ENCODE assay signal across 9 mouse cellular contexts in genomic region chrX:6778250-6778637, GRCm38 (mm10). TPM values are rescaled to one million over a fixed set of nuclear protein-coding genes. Genes with fewer than 3 reads are reported as not detected.
DNase-seq lines count a peak whose midpoint lies in the region; ATAC-seq and TF ChIP-seq lines count a peak whose summit lies in the region.
"Had no signal": no experiment of that assay in that cellular context is flagged by ENCODE, and none has a peak within 500 bp of the region (broad histone marks: within the 10 kb centered on the region; RNA-seq: fewer than 3 reads in every experiment).

No protein-coding gene starts in this region.

- no peak; the same call in 1 of the 2 replicates for ATAC-seq in heart, embryonic 13.5 days (ENCODE audit: extremely low read depth, insufficient number of reproducible peaks, low FRiP score, low TSS enrichment)
- ATAC-seq in midbrain, embryonic 11.5 days (ENCODE audit: low FRiP score): peak; percentile 91

- H3K9ac ChIP-seq in heart, embryonic 13.5 days: no peak overlapping the region
- H3K9ac ChIP-seq in midbrain, embryonic 11.5 days (ENCODE audit: low read length): no peak overlapping the region

- DNase-seq in layer of hippocampus, adult 2 months (ENCODE audit: low spot score in 2 of 2): no peak
- no peak for DNase-seq in layer of hippocampus, postnatal 25 days (ENCODE audit: extremely low spot score in 1 of 2, low spot score in 1 of 2)
- peak; percentile 4 to 5 for DNase-seq in adrenal gland, postnatal 4 days (ENCODE audit: low spot score in 2 of 2)
- DNase-seq in kidney, postnatal 36 days: peak; percentile 2 to 28
- peak; percentile 91 for DNase-seq in midbrain, embryonic 11.5 days (ENCODE audit: low spot score, missing footprints)
- no peak for DNase-seq in spleen, postnatal 10 days (ENCODE audit: low spot score in 2 of 2)
- no peak for DNase-seq in c-Kit-positive CD71-positive TER-119-positive erythroid progenitor cells, embryonic 14.5 days (ENCODE audit: low spot score)

- no peaks in the 10 kb centered on the region for H3K36me3 ChIP-seq in heart, embryonic 13.5 days
- no peaks in the 10 kb centered on the region for H3K36me3 ChIP-seq in midbrain, embryonic 11.5 days (ENCODE audit: control insufficient read depth, insufficient read depth, low read length)

- WGBS in heart, embryonic 13.5 days: 17% methylated on average over 24 of the region's 24 CpGs
- 14% methylated on average over 24 of the region's 24 CpGs for WGBS in midbrain, embryonic 11.5 days

- peak overlapping the region; percentile 67 for H3K4me2 ChIP-seq in heart, embryonic 13.5 days
- peak overlapping the region; percentile 48 for H3K4me2 ChIP-seq in midbrain, embryonic 11.5 days

- peaks cover 8% of the 10 kb centered on the region; the same call in 1 of the 2 replicates for H3K27me3 ChIP-seq in heart, embryonic 13.5 days (replicated peaks)
- H3K27me3 ChIP-seq in midbrain, embryonic 11.5 days (ENCODE audit: control insufficient read depth, insufficient read depth, low read length): peaks cover 14% of the 10 kb centered on the region

- H3K4me1 ChIP-seq in heart, embryonic 13.5 days: peaks cover 5% of the 10 kb centered on the region; the same call in 1 of the 2 replicates
- H3K4me1 ChIP-seq in midbrain, embryonic 11.5 days (ENCODE audit: control insufficient read depth, insufficient read depth, low read length): peaks cover 2% of the 10 kb centered on the region; the same call in 1 of the 2 replicates

- TF ChIP-seq CTCF in layer of hippocampus, adult 2 months (conservative IDR thresholded peaks at IDR 0.05): no peak

- no peak overlapping the region for H3K27ac ChIP-seq in layer of hippocampus, adult 2 months
- H3K27ac ChIP-seq in heart, embryonic 13.5 days (replicated peaks): no peak overlapping the region
- no peak overlapping the region for H3K27ac ChIP-seq in midbrain, embryonic 11.5 days (ENCODE audit: low read depth, low read length)
- H3K27ac ChIP-seq: macrophage had no signal

- no peaks in the 10 kb centered on the region for H3K9me3 ChIP-seq in heart, embryonic 13.5 days
- no peaks in the 10 kb centered on the region for H3K9me3 ChIP-seq in midbrain, embryonic 11.5 days (ENCODE audit: control insufficient read depth, low read length)

- H3K4me3 ChIP-seq in layer of hippocampus, adult 2 months: peak overlapping the region; percentile 44; the same call in 1 of the 2 replicates
- H3K4me3 ChIP-seq in heart, embryonic 13.5 days: peak overlapping the region; percentile 47
- peak overlapping the region; percentile 26 for H3K4me3 ChIP-seq in midbrain, embryonic 11.5 days (ENCODE audit: low read depth, low read length)

RNA-seq across cellular contexts. Expression of gene Dgkk, which starts 0.9 kb away (rescaled TPM):
- under 1 TPM; 0.25 to 0.44 TPM for total RNA-seq in layer of hippocampus, adult 2 months (2021)
- under 1 TPM; 0.49 to 0.52 TPM for total RNA-seq in layer of hippocampus, postnatal 25 days (2021)
- 10 to 100 TPM; 38.5 to 45.3 TPM for total RNA-seq in adrenal gland, postnatal 4 days (2021)
- polyA plus RNA-seq in heart, embryonic 13.5 days (2015; fragmentation: Nextera tagmentation; extraction: Ambion mirVana): 4.4 TPM in 2 replicates
- polyA plus RNA-seq in midbrain, embryonic 11.5 days (2014; fragmentation: Nextera tagmentation; extraction: Ambion mirVana): 0.33 and 0.49 TPM in 2 replicates
- polyA plus RNA-seq: macrophage had no signal

Comparison
In these comparisons a context has a peak if more than half of its experiments do, and no peak if none do; other contexts are left out.
1. DNase-seq: peak in adrenal gland, postnatal 4 days (2 of 2), kidney, postnatal 36 days (2 of 2) and midbrain, embryonic 11.5 days (single experiment); none in layer of hippocampus, adult 2 months (0 of 2), layer of hippocampus, postnatal 25 days (0 of 2), spleen, postnatal 10 days (0 of 2) and c-Kit-positive CD71-positive TER-119-positive erythroid progenitor cells, embryonic 14.5 days (single experiment).
2. RNA of gene Dgkk, which starts 0.9 kb away (total RNA-seq): 38.5 to 45.3 TPM in adrenal gland, postnatal 4 days; 0.49 to 0.52 TPM in layer of hippocampus, postnatal 25 days and 0.25 to 0.44 TPM in layer of hippocampus, adult 2 months; every median in the first group is over 10 times any median in the second.
3. Peak in every context shown above with its lines, with median percentiles within 50 percentile points of each other: H3K4me3 ChIP-seq.